Comparison of ENCODE assay signal across 8 mouse cellular contexts in genomic region chr3:145292337-145293134, GRCm38 (mm10). TPM values are rescaled to one million over a fixed set of nuclear protein-coding genes. Genes with fewer than 3 reads are reported as not detected.
DNase-seq lines count a peak whose midpoint lies in the region; ATAC-seq and TF ChIP-seq lines count a peak whose summit lies in the region.

TSS of gene Col24a1 (plus strand) at chr3:145292472.

- no peaks in the 10 kb centered on the region for H3K9me3 ChIP-seq in midbrain, embryonic 13.5 days

- H3K4me2 ChIP-seq in midbrain, embryonic 13.5 days (replicated peaks) = peak within 1 kb of the TSS; percentile 84

- H3K9ac ChIP-seq in midbrain, embryonic 13.5 days (replicated peaks) = peak within 1 kb of the TSS; percentile 55

- H3K27ac ChIP-seq in gastrocnemius, adult 2 months = peak within 1 kb of the TSS; percentile 56
- H3K27ac ChIP-seq in midbrain, embryonic 13.5 days = no peak within 1 kb of the TSS

- peak; percentile 80 for ATAC-seq in midbrain, embryonic 13.5 days
- ATAC-seq in erythroid progenitor cell, adult 5-6 weeks (replicated peaks; ENCODE audit: low FRiP score, poor library complexity, severe bottlenecking) = no peak

- 0 out of 2 replicates have a peak, but pooled peaks cover 5% of the 10 kb centered on the region for H3K27me3 ChIP-seq in midbrain, embryonic 13.5 days

- H3K4me3 ChIP-seq in gastrocnemius, adult 2 months = peak within 1 kb of the TSS; percentile 70
- peak within 1 kb of the TSS; percentile 40 for H3K4me3 ChIP-seq in midbrain, embryonic 13.5 days (replicated peaks)

- H3K4me1 ChIP-seq in midbrain, embryonic 13.5 days (replicated peaks) = peaks cover 15% of the 10 kb centered on the region

- TF ChIP-seq CTCF in gastrocnemius, adult 2 months (IDR thresholded peaks at IDR 0.05) = no peak

- under 1% methylated on average over 22 of the region's 22 CpGs for WGBS in midbrain, embryonic 13.5 days

- no peaks in the 10 kb centered on the region for H3K36me3 ChIP-seq in midbrain, embryonic 13.5 days

- peak; percentile 47 for DNase-seq in gastrocnemius, adult 2 months
- DNase-seq in gastrocnemius, postnatal 36 days = no peak
- DNase-seq in ZHBTc4 (ENCODE audit: low read depth, low spot score) = peak; percentile 19
- peak; percentile 16 for DNase-seq in gastrocnemius, postnatal 10 days
- peak; percentile 30 for DNase-seq in kidney, postnatal 14 days
- DNase-seq in telencephalon, adult 2 months (ENCODE audit: low read depth, low spot score) = peak; percentile 13

- intact Hi-C loops in gastrocnemius, adult 2 months (cut with DNase I) = loop anchor here (10.0 kb wide), 1 partner anchor 138 kb away; no protein-coding TSS in a partner anchor
- intact Hi-C loops in gastrocnemius, postnatal 36 days (cut with DNase I) = loop anchor here (5.0 kb wide), 1 partner anchor 150 kb away; no protein-coding TSS in a partner anchor

RNA-seq across cellular contexts. Expression of gene Col24a1, which starts in this region (rescaled TPM):
- 1 to 10 TPM; 1.8 to 2.4 TPM for total RNA-seq in gastrocnemius, adult 2 months (2021)
- 1 to 10 TPM; 1.3 to 1.8 TPM for total RNA-seq in gastrocnemius, postnatal 36 days (2021)
- total RNA-seq in gastrocnemius, postnatal 10 days (2021) = 1 to 10 TPM; 6.7 to 9.1 TPM
- polyA plus RNA-seq in midbrain, embryonic 13.5 days (2015; fragmentation: Nextera tagmentation; extraction: Ambion mirVana) = 0.26 and 0.53 TPM in 2 replicates
- not detected in 2 replicates for total RNA-seq in erythroid progenitor cell, adult 5-6 weeks (2015; ENCODE audit: low replicate concordance)
- total RNA-seq in erythroid progenitor cell, adult 5-6 weeks (2017; ENCODE audit: low replicate concordance) = not detected in 2 replicates

Comparison
In these comparisons a context has a peak if more than half of its experiments do, and no peak if none do; other contexts are left out.
1. DNase-seq: peak in gastrocnemius, adult 2 months (single experiment), ZHBTc4 (single experiment), gastrocnemius, postnatal 10 days (single experiment), kidney, postnatal 14 days (single experiment) and telencephalon, adult 2 months (single experiment); none in gastrocnemius, postnatal 36 days (0 of 2).
2. Peak in ATAC-seq, H3K4me3 ChIP-seq, H3K9ac ChIP-seq and H3K4me2 ChIP-seq in midbrain, embryonic 13.5 days; RNA of the gene not detected or under 1 TPM.